Mouse (Mus musculus): ENCODE measurements around the gene Rpl22.

DNA sequence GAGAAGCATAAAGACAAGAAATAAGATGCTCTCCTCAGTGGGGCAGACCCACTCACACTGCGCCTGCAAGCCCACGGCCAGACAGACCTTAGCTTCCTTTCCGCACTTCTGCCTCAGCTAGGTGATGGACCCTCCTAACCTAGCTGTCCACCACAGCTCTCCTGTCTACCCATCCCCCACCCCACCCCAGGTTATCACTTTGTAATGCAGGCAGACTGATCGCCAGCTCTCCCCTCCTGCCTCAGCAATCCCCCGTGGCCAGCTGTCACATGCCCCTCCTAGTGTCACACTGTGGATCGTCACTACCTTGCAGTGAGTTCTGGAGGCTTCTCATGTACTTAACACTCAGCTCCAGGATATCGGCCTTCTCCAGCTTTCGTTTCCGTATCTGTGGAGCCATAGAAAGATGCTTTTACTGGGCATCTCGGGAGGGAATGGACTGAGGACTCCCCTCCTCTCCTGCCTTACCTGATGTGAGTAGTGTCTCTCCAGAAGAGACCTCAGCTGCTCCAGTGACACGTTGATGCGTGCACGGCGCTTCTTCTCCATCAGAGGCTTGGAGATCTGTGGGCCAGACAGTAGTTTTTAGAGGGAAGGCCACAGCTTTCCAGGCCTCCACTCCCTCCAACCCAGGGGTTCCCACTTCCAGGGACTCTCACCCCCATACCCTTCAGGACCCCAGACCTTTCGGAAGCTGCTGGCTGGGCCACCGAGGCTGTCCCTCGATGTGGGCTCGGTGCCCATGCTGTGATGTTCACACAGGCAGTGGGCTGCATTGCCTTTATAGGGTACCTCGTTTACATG is 38.0 kb upstream of the Rpl22 start:
- TF ChIP-seq RAD21 (IDR thresholded peaks at IDR 0.05; ENCODE audit: low read depth, low read length), result no peak
- no peak for TF ChIP-seq MXI1 (IDR thresholded peaks at IDR 0.05; ENCODE audit: low read depth, low read length)
- no peak for TF ChIP-seq POLR2AphosphoS2 (IDR thresholded peaks at IDR 0.05; ENCODE audit: low read length)
- TF ChIP-seq CHD1 (IDR thresholded peaks at IDR 0.05; ENCODE audit: low read depth, low read length), result no peak
- TF ChIP-seq MAFK (IDR thresholded peaks at IDR 0.05; ENCODE audit: borderline replicate concordance, low read depth, low read length), result no peak
- no peak for TF ChIP-seq ETS1 (IDR thresholded peaks at IDR 0.05; ENCODE audit: low read depth, low read length)
- no peak for TF ChIP-seq POLR2A (IDR thresholded peaks at IDR 0.05; ENCODE audit: control insufficient read depth in 1 of 2, insufficient read depth in 1 of 2, low read depth in 1 of 2, low read length in 2 of 2, poor library complexity in 1 of 2)

Measured in MEL (cell line).